Mouse (Mus musculus) liver, adult 2 months (tissue): ENCODE data around the gene Nkiras2.

Experiments used
- CTCF ChIP-seq: fragments of 200-500 bp; IDR thresholded peaks from 2 replicates; pipeline ENCODE4 v1.5.1; 2011; ENCODE audit warnings: low read depth, low read length, control low read depth
- POLR2A ChIP-seq: fragments of 200-500 bp; IDR thresholded peaks from 2 replicates; pipeline ENCODE4 v1.6.1; 2011; ENCODE audit warnings: low read length, control low read depth; ENCODE audit not compliant: insufficient read depth; ENCODE audit errors: extremely low read depth

DNA sequence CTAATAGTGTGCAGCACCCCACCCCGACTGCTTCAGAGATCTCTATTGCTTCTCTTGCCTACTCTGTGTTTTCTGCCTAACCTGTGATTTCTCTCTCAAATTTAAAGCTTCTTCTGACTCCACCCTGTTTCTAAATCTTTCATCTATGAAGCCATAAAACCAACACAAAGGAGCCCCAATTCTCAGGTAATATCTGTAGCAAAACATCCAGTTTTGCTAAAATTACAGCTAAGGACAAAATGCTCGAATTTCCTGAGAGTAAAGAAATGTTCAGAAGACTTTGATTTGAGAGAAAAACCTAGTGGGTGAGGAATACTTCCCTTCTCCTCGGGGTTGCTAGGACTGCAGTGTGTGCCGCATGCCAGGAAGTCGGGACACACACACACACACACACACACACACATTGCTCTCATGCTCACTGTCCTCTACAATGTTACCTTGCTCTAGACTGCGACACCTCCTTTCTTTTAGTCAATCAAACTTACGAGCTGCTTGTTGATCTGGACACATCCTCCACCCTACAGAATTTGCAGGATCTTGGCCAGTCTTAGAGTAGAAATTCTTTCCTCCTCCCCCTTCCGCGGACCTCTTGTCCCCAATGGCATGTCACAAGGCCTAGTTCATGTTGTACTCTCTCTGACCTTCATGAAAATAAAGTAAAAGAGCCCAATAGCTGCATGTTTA is 8.9 kb upstream of the Nkiras2 start:
- no peak for TF ChIP-seq CTCF
- no peak for TF ChIP-seq POLR2A
